Mouse (Mus musculus) CD4-positive helper T cell, adult 2 months (primary cell): ENCODE data around the gene Zfp292.

ENCODE experiments used
- DNase-seq: peaks from one replicate; pipeline ENCODE4 v3.0.0-alpha.2; 2012; ENCODE audit warnings: low read depth, missing footprints, low spot score

Zfp292 gene

GRCm38 (mm10) chr4:34797294-34797983 lies 85.3 kb downstream of the Zfp292 start:
- no peak for DNase-seq

- no peak for DNase-seq
These were observed 86.5 kb downstream of the Zfp292 start for GRCm38 (mm10) chr4:34796294-34796693.

- DNase-seq, result no peak
These were observed 96.3 kb downstream of the Zfp292 start for GRCm38 (mm10) chr4:34786476-34786875.

GRCm38 (mm10) chr4:34785646-34786045 lies 97.1 kb downstream of the Zfp292 start:
- no peak for DNase-seq

- DNase-seq, result no peak
These were observed 97.9 kb downstream of the Zfp292 start for GRCm38 (mm10) chr4:34784865-34785264.

GRCm38 (mm10) chr4:34782730-34783129 lies 100.0 kb downstream of the Zfp292 start:
- peak; percentile 25 for DNase-seq

- peak; percentile 91 for DNase-seq
These were observed 104.9 kb downstream of the Zfp292 start, which contains the start of gene Smim8 for GRCm38 (mm10) chr4:34777677-34778527. TSS of gene Smim8 (minus strand) at chr4:34778423.

- no peak for DNase-seq
These were observed 110.9 kb downstream of the Zfp292 start for GRCm38 (mm10) chr4:34771652-34772371.

GRCm38 (mm10) chr4:34756163-34756562 lies 126.6 kb downstream of the Zfp292 start, which contains the start of gene Gm136:
TSS of gene Gm136 (minus strand) at chr4:34756263.
- DNase-seq, result no peak
